Mouse (Mus musculus) spleen, adult 2 months (tissue): ENCODE results near the gene Tmod4. TPM values are rescaled to one million over a fixed set of nuclear protein-coding genes. Genes with fewer than 3 reads are reported as not detected.

ENCODE experiments used
- DNase-seq, 2 experiments: peaks; one replicate each; pipeline versions ENCODE4 v3.0.0 to v3.0.0-alpha.2; 2012 to 2021; ENCODE audit warnings: low spot score in 2 of 2, low read depth in 1 of 2
- H3K27ac ChIP-seq: fragments of 200-500 bp; 2 replicates; pipeline ENCODE4 v1.5.1; 2012; ENCODE audit warnings: low read length, inconsistent platforms; ENCODE audit not compliant: insufficient read depth
- H3K27me3 ChIP-seq: fragments of 200-500 bp; 2 replicates; pipeline ENCODE4 v1.6.1; 2012; ENCODE audit warnings: mild to moderate bottlenecking, moderate library complexity, low read length, inconsistent platforms; ENCODE audit not compliant: control insufficient read depth, insufficient read depth
- H3K36me3 ChIP-seq: fragments of 200-500 bp; 2 replicates; pipeline ENCODE4 v1.6.1; 2012; ENCODE audit warnings: mild to moderate bottlenecking, low read length, inconsistent platforms; ENCODE audit not compliant: control insufficient read depth, insufficient read depth
- H3K4me1 ChIP-seq: fragments of 200-500 bp; 2 replicates; pipeline ENCODE4 v1.6.1; 2011; ENCODE audit warnings: inconsistent platforms; ENCODE audit not compliant: control insufficient read depth, insufficient read depth, insufficient read length
- H3K4me3 ChIP-seq: fragments of 200-500 bp; 2 replicates; pipeline ENCODE4 v1.5.1; 2011; ENCODE audit warnings: mild to moderate bottlenecking, inconsistent platforms; ENCODE audit not compliant: insufficient read depth, insufficient read length; ENCODE audit errors: extremely low read depth
- CTCF ChIP-seq: fragments of 200-500 bp; IDR thresholded peaks from 2 replicates; pipeline ENCODE4 v1.5.1; 2011; ENCODE audit warnings: mild to moderate bottlenecking, inconsistent platforms; ENCODE audit not compliant: insufficient read depth, insufficient read length, insufficient replicate concordance; ENCODE audit errors: extremely low read depth
- POLR2A ChIP-seq: fragments of 200-500 bp; IDR thresholded peaks from 2 replicates; pipeline ENCODE4 v1.6.1; 2011; ENCODE audit warnings: low read depth, low read length, inconsistent platforms
- WGBS: fragments of 180-500 bp; shearing (Covaris S2); methylation state at CpG from one replicate; pipeline ENCODE4 v1.1.7; 2018; 5-methylcytosine and 5-hydroxymethylcytosine counted together
- polyA plus RNA-seq: library from polyadenylated mRNA; depleted of rRNA; stranded (reverse); fragments of >200 nt; gene quantifications from 2 replicates; pipeline ENCODE4 v1.2.3, GENCODE M21; 2012; rRNA removed

Tmod4 gene
- polyA plus RNA-seq, 1 experiment = 0.91 TPM

DNA sequence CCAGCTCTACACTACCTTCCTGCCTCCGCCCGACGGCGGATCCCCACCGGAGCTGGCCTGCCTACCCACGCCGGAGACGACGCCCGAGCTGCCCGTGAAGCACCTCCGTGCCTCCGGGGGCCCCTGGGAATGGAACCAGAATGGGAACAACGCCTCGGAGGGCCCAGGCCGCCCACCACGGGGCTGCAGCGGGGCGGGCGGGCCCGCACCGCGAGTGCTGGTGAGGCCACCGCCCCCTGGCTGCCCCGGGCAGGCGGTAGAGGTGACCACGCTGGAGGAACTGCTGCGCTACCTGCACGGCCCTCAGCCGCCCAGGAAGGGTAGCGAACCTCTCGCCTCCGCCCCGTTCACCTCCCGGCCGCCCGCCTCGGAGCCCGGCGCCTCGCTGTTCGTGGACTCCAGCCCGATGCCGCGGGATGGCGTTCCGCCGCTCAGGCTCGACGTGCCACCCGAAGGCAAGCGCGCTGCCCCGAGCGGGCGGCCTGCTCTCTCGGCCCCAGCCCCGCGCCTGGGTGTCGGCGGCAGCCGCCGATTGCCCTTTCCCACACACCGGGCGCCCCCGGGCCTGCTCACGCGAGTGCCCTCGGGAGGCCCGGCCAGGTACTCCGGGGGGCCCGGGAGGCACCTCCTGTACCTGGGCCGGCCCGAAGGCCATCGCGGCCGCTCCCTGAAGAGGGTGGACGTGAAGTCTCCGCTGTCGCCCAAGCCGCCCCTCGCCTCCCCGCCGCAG lies 48.4 kb downstream of the Tmod4 start:
- peaks cover 14% of the 10 kb centered on the region for H3K27me3 ChIP-seq

DNA sequence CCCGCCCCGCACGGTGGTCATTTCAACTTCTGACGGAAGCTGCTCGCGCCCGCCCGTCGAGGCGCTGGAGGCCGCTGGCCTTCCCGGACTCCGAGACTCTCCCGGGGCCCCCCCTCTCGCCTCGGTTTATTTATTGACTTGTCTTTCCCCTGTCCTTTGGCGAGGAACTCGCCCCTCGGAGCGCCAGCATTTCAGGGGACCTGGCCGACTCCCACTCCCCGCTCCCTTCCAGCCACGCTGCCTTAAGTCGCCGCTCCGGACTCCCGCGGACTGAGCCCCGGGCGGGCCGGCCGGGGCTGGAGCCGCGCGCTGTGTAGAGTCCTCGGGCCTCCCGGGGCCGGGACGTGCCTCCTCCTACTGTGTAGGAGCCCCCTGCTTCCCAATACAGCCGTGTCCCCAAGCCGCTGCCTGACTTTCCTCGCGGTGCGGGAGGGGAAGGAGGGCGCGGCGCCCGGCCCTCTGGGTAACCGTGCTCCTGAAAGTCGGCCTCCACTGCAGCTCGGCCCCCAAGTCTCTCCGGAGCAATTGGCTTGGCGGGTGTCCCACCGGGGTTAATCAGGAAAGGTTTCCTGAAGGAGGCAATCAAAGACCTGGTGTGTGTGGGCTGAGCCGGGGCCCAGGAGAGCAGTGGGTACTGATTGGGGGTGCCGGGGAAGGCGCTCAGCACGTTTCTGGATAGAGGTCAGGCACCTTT lies 49.1 kb downstream of the Tmod4 start:
- 9% methylated on average over 58 of the region's 58 CpGs for WGBS
- Histone ChIP-seq H3K4me3 (peak overlapping the region; percentile 24; the same call in 1 of the 2 replicates), H3K4me1 (peaks cover 7% of the 10 kb centered on the region), H3K27me3 (peaks cover 14% of the 10 kb centered on the region), H3K27ac (no peak overlapping the region), H3K36me3 (no peaks in the 10 kb centered on the region)
- TF ChIP-seq CTCF = no peak
- no peak for TF ChIP-seq POLR2A
- no peak for DNase-seq

More for the DNA sequence above, 48.4 kb downstream of the Tmod4 start:
- Histone ChIP-seq H3K27ac (no peak overlapping the region), H3K36me3 (no peaks in the 10 kb centered on the region), H3K4me1 (peaks cover 7% of the 10 kb centered on the region), H3K4me3 (no peak overlapping the region)
- TF ChIP-seq POLR2A (no peak), CTCF (no peak)
- WGBS = 50% methylated on average over 82 of the region's 84 CpGs
- no peak for DNase-seq

DNA sequence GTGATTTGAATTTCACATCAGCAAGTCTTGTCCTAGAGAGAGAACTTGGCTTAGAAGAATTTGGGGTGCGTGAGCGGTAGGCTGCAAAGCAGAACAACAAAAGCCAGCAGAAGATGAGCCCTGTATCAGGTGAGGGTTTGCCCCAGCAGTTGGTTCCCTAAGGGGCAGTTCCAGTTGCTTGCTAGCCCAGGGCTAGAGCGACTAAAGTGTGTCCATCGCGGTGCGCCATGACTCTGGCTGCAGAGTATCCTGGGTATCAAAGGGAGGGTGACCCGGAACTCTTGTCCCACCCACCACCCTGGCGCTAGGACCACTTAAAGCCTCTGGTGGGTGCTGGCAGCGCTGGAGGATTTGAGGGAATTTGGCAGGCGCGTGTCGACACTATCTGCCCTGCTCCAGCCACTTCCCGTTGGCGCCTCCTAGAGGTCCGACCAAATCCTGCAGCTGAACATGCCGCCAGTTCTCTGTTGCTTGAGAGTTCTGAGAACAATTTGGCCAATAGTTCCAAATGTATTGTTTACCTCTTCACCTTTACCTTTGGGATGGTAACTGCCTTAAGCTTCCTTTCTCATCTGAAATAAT lies 49.8 kb downstream of the Tmod4 start:
- Histone ChIP-seq H3K27ac (no peak overlapping the region), H3K36me3 (no peaks in the 10 kb centered on the region), H3K4me1 (peaks cover 7% of the 10 kb centered on the region), H3K27me3 (peaks cover 14% of the 10 kb centered on the region), H3K4me3 (peak overlapping the region; percentile 25; the same call in 1 of the 2 replicates)
- TF ChIP-seq CTCF (peak; percentile 90), POLR2A (no peak)
- 6% methylated on average over 16 of the region's 16 CpGs for WGBS
- peak; percentile 56 to 87 for DNase-seq

DNA sequence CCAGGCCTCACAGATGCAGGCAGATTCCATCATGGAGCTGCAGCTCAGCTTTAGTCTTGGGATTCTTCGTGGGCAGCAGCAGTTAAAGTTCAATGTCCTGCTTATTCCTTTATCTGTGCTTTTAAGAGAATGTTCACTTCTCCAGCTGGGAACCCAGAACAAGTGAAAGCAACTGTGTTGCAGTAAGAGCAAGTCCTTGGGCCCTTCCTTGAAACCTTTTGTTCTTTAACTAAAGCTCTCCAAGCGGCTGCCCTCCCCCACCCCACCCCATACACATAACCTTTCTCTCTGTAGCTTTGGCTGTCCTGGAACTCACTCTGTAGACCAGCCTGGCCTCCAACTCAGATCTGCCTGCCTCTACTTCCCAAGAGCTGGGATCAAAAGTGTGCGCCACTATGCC lies 52.2 kb downstream of the Tmod4 start:
- 87% methylated on average over 3 of the region's 3 CpGs for WGBS
- TF ChIP-seq POLR2A (no peak), CTCF (no peak)
- DNase-seq = no peak
- Histone ChIP-seq H3K4me1 (peaks cover 7% of the 10 kb centered on the region), H3K27ac (no peak overlapping the region), H3K36me3 (no peaks in the 10 kb centered on the region), H3K27me3 (peaks cover 14% of the 10 kb centered on the region), H3K4me3 (no peak overlapping the region)

DNA sequence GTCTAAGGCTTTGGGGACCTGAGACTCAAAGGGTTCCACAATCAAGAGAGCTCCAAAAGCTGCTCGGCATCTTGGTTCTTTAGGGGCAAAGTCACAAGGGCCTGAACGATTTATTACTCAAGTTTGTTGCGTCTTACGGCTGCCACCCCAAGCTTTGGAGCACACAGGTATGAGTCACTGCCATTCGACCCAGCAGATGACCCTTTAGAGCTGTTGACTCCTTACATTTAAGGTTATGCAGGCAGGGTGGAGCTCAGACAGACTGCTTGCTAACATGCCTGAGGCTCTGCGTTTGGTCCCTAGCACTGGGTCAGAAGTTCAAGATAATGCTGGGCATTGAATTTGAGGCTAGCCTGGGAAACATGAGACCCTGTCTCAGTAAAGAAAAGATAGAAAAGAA lies 53.3 kb downstream of the Tmod4 start:
- no peak for DNase-seq
- H3K36me3 ChIP-seq = no peaks in the 10 kb centered on the region; the same call in 1 of the 2 replicates
- H3K27me3 ChIP-seq = peaks cover 12% of the 10 kb centered on the region
- WGBS = 80% methylated on average over 6 of the region's 6 CpGs
- H3K4me3 ChIP-seq = no peak overlapping the region
- H3K27ac ChIP-seq = no peak overlapping the region
- no peak for TF ChIP-seq CTCF
- no peak for TF ChIP-seq POLR2A
- H3K4me1 ChIP-seq = peaks cover 7% of the 10 kb centered on the region

Other genes with a start within 250 kb of the Tmod4 start
- gene Psmb4, start 237.5 kb upstream of the Tmod4 start, polyA plus RNA-seq = 117 and 140 TPM in 2 replicates
- gene Selenbp1, start 191.4 kb upstream of the Tmod4 start, polyA plus RNA-seq = 34.9 and 35.4 TPM in 2 replicates
- 23.9 and 26.4 TPM in 2 replicates for gene Rfx5, start 170.4 kb upstream of the Tmod4 start, polyA plus RNA-seq
- gene Pi4kb, start 149.7 kb upstream of the Tmod4 start, polyA plus RNA-seq = 30.2 and 31.7 TPM in 2 replicates
- 18.5 and 21.0 TPM in 2 replicates for gene Zfp687, start 109.0 kb upstream of the Tmod4 start, polyA plus RNA-seq
- gene Psmd4, start 81.9 kb upstream of the Tmod4 start, polyA plus RNA-seq = 90.5 and 108 TPM in 2 replicates
- 14.1 and 14.4 TPM in 2 replicates for gene Pip5k1a, start 17.5 kb upstream of the Tmod4 start, polyA plus RNA-seq
- 36.3 and 44.6 TPM in 2 replicates for gene Vps72, start 13.5 kb upstream of the Tmod4 start, polyA plus RNA-seq
- gene Scnm1, start 9.5 kb downstream of the Tmod4 start, polyA plus RNA-seq = 25.2 and 29.4 TPM in 2 replicates
- gene Lysmd1, start 9.6 kb downstream of the Tmod4 start, polyA plus RNA-seq = 4.7 and 5.3 TPM in 2 replicates
- 89.1 and 132 TPM in 2 replicates for gene Tnfaip8l2, start 17.9 kb downstream of the Tmod4 start, polyA plus RNA-seq
- 2.2 TPM in 2 replicates for gene Sema6c, start 36.0 kb downstream of the Tmod4 start, polyA plus RNA-seq
- gene Gabpb2, start 93.4 kb downstream of the Tmod4 start, polyA plus RNA-seq = 17.0 and 17.1 TPM in 2 replicates
- gene Cdc42se1, start 104.3 kb downstream of the Tmod4 start, polyA plus RNA-seq = 91.5 and 94.1 TPM in 2 replicates
- gene Mllt11, start 107.7 kb downstream of the Tmod4 start, polyA plus RNA-seq = 15.5 and 16.2 TPM in 2 replicates
- gene Gm128, start 117.1 kb downstream of the Tmod4 start, polyA plus RNA-seq = 0.18 and 0.52 TPM in 2 replicates
- 0.07 TPM in 1 of 2 replicates, not detected in the other for gene Bnipl, start 126.7 kb downstream of the Tmod4 start, polyA plus RNA-seq
- gene Mindy1, start 156.9 kb downstream of the Tmod4 start, polyA plus RNA-seq = 44.8 and 51.0 TPM in 2 replicates
- 7.7 and 8.9 TPM in 2 replicates for gene Prune1, start 157.6 kb downstream of the Tmod4 start, polyA plus RNA-seq
- 2.6 and 2.7 TPM in 2 replicates for gene Anxa9, start 182.7 kb downstream of the Tmod4 start, polyA plus RNA-seq
- 95.7 and 101 TPM in 2 replicates for gene Cers2, start 190.3 kb downstream of the Tmod4 start, polyA plus RNA-seq
- gene Setdb1, start 232.7 kb downstream of the Tmod4 start, polyA plus RNA-seq = 9.4 and 10.4 TPM in 2 replicates